Mouse (Mus musculus): ENCODE measurements around the gene Clec1a.
"Not testable (repeated sequence)": the region's sequence is repeated elsewhere in the genome, so short reads cannot be mapped to it uniquely, and the experiment has no call there.

Gene Clec1a

DNA sequence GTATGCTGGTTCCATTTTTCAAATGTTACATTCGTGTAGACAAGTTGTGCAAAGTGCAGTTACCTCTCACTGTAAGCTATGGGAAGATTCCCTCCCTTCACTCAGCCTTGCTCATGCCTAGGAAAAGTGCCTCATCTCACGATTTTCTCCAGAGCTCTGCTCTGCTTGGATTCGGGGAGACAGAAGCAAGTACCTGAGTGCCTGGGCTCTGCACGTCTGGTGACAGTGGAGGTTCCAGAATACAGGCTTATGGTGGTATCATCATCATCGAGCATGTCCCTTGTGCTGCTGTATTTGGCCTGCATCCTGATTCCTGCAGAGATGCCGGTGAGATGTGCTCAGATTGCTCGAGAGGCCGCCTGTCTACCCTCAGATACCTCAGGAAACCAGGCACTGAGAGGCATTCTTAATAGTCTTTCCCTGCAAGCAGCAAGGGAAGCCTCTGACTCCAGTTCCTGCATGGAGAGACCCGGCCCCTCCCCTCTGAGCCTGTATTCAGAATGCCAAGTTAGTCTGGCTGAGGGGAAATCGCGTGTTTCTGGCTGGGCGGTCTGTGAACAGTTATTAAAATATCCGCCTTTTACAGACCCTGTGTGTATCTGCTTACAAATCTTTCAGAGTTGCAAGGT lies at the start of gene Clec1a:
Gene Clec1a, minus strand, starts transcription at position 590 of the 629 bp plus-strand sequence.
- peak in 1 of 2 experiments; percentile 6 for DNase-seq (ENCODE audit: low spot score in 2 of 2)

GRCm38 (mm10) chr6:129499516-129499915 lies 47.7 kb upstream of the Clec1a start:
- DNase-seq (ENCODE audit: low spot score in 2 of 2) = not testable (repeated sequence)

- no peak for DNase-seq (ENCODE audit: low spot score in 2 of 2)
Observed at GRCm38 (mm10) chr6:129497345-129498218, 45.8 kb upstream of the Clec1a start.

- no peak for DNase-seq (ENCODE audit: low spot score in 2 of 2)
Observed at GRCm38 (mm10) chr6:129494924-129495323, 43.1 kb upstream of the Clec1a start.

GRCm38 (mm10) chr6:129480089-129480958 lies 28.5 kb upstream of the Clec1a start:
- peak; percentile 5 to 12 for DNase-seq (ENCODE audit: low spot score in 2 of 2)

DNA sequence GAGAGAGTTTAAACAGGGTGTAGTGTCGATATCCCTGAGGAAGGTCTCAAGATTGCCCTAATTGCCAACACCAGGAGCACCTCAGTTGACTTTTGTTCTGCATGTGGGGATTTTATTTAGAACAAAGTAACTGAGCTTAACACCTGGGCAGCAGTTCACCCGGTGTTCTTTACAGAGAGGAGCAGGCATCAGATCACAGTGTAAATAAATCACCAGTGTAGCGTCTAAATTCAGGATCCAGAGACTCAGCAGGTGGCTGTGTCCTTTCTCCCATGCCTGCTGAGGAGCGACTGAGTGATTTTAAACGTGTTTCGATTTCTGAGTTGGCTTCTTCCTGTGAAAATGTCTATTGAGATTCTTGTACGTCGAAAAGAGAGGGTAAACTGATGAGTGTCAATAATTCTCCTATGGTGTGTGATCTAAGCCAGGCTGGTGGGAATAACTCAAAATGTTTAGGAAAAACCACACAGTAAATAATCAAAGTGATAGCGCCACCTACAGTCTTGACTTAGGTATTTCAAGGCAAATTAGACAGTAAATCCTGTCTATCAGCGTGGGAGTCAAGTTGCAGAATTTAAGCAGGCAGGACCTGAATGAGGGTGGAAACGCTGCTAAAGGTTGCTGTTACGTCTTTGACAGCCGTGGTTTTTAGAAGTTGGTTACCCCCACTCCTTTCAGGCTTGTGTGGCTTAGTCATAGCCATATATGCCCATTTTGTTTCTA lies 24.8 kb upstream of the Clec1a start:
- no peak for DNase-seq (ENCODE audit: low spot score in 2 of 2)

DNA sequence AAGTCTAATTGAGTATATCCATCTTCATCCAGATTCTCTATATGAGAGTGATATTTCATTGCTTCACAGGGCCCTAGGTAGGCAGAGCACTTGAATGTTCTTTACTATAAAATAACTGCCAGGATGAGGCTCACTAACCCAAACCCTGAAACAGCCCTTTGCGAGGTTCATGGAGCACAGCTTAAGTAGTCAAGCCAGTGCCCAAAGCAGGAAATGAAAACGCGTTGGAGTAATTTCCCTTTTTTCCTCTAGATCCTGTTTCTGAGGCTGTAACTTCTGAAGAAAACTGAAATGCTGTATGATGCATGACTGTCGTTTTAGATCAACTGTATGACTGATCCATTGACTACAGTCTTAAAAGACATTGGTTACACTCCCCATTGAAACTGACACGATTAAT lies 20.8 kb upstream of the Clec1a start:
- no peak for DNase-seq (ENCODE audit: low spot score in 2 of 2)

DNA sequence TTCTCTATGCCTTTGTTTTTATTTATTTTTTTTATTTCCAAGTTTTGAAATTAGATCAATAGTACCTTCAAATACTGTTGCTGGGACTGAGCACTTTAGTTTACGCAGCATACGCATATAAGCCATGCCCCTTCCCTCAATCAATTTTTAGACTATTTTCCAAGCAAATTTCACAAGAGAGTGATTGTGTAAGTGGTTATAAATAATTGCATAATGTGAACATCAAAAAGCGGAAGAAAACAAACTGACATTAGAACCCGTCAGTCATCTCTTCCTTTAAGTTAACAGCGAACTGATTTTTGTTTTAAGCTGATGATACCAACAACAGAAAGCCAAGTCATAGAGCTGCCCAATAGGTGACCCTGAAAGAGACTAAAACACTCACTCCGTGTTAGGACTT lies 19.6 kb upstream of the Clec1a start:
- no peak for DNase-seq (ENCODE audit: low spot score in 2 of 2)

- DNase-seq (ENCODE audit: low spot score in 2 of 2) = no peak
Observed at GRCm38 (mm10) chr6:129449743-129450142, 2.1 kb downstream of the Clec1a start.

- DNase-seq (ENCODE audit: low spot score in 2 of 2) = no peak
Observed at GRCm38 (mm10) chr6:129438033-129438432, 13.8 kb downstream of the Clec1a start.

DNA sequence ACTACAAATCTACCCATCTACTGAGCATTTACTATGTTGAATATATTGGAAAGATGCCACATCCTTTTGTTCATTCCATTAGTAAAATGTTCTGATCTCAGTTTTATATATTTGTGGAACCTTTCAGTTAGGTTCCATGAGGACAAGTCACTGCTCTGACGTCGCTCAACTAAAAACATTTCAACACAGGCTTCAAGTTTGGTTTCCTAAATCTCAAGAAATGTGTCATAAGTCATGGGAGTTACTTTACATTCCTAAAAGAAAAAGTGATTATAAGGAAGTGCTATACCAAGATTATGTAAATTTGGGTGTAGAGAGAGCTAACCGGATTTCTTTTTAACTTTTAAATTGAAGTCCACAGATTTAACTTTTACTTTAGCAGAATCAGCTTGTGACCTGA lies 15.8 kb downstream of the Clec1a start:
- DNase-seq (ENCODE audit: low spot score in 2 of 2) = no peak

DNA sequence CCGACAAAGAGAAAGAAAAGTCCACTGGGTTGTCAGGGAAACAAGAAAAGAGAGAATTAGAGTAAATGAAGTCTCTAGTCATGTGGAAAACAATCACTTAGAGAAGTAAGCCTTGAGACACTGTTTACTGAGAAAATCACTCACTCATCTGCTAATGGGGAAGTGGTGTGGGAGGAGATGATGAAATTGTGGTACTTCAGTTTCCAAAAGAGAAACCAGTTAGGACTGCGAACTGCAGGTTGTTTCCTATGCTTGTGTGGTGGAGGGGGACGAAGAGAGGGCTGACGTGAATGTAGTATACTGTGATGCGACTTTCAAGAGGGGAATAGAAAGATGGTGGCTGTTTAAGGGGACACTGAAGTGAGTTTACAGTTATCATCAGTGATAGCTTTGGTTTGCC lies 17.6 kb downstream of the Clec1a start:
- DNase-seq (ENCODE audit: low spot score in 2 of 2) = no peak

DNA sequence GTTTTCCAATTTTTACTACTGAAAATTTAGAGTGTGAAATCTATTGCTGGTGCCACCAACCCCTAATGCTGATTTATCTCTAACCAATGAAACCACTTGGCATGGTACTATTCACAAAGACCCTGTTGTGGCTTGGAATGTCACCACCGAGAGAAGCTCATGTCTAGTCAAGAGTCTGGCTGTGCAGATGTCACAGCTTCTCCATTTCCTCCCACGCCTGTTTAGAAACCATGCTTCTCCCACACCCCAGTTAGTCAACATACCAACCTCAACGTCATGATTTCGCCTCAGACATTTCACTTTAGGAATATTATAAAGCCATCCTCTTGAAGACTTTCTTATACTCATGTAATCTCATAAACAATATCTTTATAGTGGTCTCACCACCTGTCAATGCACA lies 24.5 kb downstream of the Clec1a start:
- no peak for DNase-seq (ENCODE audit: low spot score in 2 of 2)

GRCm38 (mm10) chr6:129425812-129426211 lies 26.0 kb downstream of the Clec1a start:
- DNase-seq (ENCODE audit: low spot score in 2 of 2) = no peak

DNA sequence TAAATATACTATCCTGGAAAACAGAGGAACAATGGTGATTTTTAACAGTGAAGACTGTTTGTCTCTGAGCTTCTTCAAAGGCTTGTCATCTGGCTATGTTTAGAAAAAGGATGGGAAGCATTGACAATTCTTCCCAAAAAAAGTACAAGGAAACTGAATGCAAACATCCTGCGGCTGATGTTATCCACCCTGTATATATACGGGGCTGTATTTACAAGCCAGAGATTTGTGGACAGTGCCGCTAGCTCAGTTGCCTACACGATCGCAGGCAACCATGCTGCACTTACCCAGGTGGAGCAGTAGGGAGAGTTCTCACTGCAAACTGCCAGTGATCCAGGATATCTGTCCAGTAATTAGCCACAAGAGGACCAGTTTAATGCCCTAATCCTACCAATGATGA lies 26.6 kb downstream of the Clec1a start:
- no peak for DNase-seq (ENCODE audit: low spot score in 2 of 2)

- peak; percentile 40 to 54 for DNase-seq (ENCODE audit: low spot score in 2 of 2)
Observed at GRCm38 (mm10) chr6:129423734-129424072, 28.1 kb downstream of the Clec1a start.

GRCm38 (mm10) chr6:129423040-129423733 lies 28.6 kb downstream of the Clec1a start:
- no peak for DNase-seq (ENCODE audit: low spot score in 2 of 2)

GRCm38 (mm10) chr6:129422311-129422710 lies 29.5 kb downstream of the Clec1a start:
- DNase-seq (ENCODE audit: low spot score in 2 of 2) = no peak

- DNase-seq (ENCODE audit: low spot score in 2 of 2) = no peak
Observed at GRCm38 (mm10) chr6:129414177-129414576, 37.6 kb downstream of the Clec1a start.

GRCm38 (mm10) chr6:129408562-129408961 lies 43.2 kb downstream of the Clec1a start, which contains the start of gene Clec9a:
TSS of gene Clec9a (plus strand) at chr6:129408862.
- no peak for DNase-seq (ENCODE audit: low spot score in 2 of 2)

DNA sequence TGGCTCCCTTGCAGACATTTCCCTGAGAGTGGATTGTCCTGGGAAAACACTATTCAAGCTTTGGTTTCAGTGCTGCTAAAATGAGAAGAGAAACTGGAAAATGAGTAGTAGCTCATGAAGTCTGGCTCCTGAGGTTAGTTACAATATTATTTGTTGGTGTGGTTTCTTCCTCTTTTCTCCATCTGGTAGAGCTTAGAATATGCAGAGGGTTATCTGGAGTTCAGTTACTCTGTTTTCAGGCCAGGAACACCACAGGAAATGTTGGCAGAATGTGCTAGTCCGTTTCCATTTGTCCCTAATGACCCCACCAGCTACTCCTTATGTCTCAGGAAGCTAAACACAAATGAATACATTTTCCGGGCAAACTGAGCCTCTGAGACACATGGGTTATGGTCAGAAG lies 44.5 kb downstream of the Clec1a start:
- DNase-seq (ENCODE audit: low spot score in 2 of 2) = no peak

All from frontal cortex, postnatal 10 days (tissue).